Mouse (Mus musculus) heart, adult 2 months (tissue): ENCODE results near the gene Chl1.

Experiments used
- CTCF ChIP-seq: fragments of 200-600 bp; IDR thresholded peaks from 2 replicates; pipeline ENCODE4 v1.8.1; 2022; ENCODE audit warnings: antibody characterized with exemption, mild to moderate bottlenecking, moderate library complexity
- POLR2A ChIP-seq: fragments of 200-500 bp; IDR thresholded peaks from 2 replicates; pipeline ENCODE4 v1.6.1; 2011; ENCODE audit warnings: mild to moderate bottlenecking, low read depth, low read length, control low read depth; ENCODE audit not compliant: insufficient read depth

- TF ChIP-seq CTCF, result no peak
- no peak for TF ChIP-seq POLR2A
Measured at GRCm38 (mm10) chr6:103514346-103514745, 4.0 kb downstream of the Chl1 start.
